Mouse (Mus musculus) c-Kit-negative CD71-positive TER-119-positive erythroid progenitor cells, embryonic 14.5 days (primary cell): Measurements from ENCODE around the gene Olfr603.
"Not testable (repeated sequence)": the region's sequence is repeated elsewhere in the genome, so short reads cannot be mapped to it uniquely, and the experiment has no call there.

Experiments used
- DNase-seq: peaks from one replicate; pipeline ENCODE4 v3.0.0-alpha.2; 2013; ENCODE audit warnings: low read depth, low spot score

Gene Olfr603

GRCm38 (mm10) chr7:103386077-103386476, at the start of gene Olfr603:
Olfr603 (minus strand) TSS chr7:103386177.
- DNase-seq = no peak

- not testable (repeated sequence) for DNase-seq
These were observed 28.8 kb upstream of the Olfr603 start, which contains the start of gene Usp17lc for GRCm38 (mm10) chr7:103414772-103415171. Usp17lc (plus strand) TSS chr7:103415072.

GRCm38 (mm10) chr7:103406521-103407055, 20.6 kb upstream of the Olfr603 start:
- not testable (repeated sequence) for DNase-seq

GRCm38 (mm10) chr7:103398981-103399380, 13.0 kb upstream of the Olfr603 start:
- no peak for DNase-seq

GRCm38 (mm10) chr7:103397758-103398157, 11.8 kb upstream of the Olfr603 start:
- no peak for DNase-seq

- no peak for DNase-seq
These were observed 23.4 kb downstream of the Olfr603 start, which contains the start of gene Olfr601 for GRCm38 (mm10) chr7:103362555-103362954. Olfr601 (minus strand) TSS chr7:103362655.

GRCm38 (mm10) chr7:103349569-103349968, 36.4 kb downstream of the Olfr603 start, which contains the start of gene Olfr600:
Olfr600 (minus strand) TSS chr7:103349669.
- DNase-seq = no peak

GRCm38 (mm10) chr7:103335617-103336016, 50.4 kb downstream of the Olfr603 start, which contains the start of gene Olfr599:
Olfr599 (plus strand) TSS chr7:103335917.
- DNase-seq = no peak
